9 mouse cellular contexts compared by ENCODE assay signal in genomic region chr16:29666991-29667701, GRCm38 (mm10).
A peak's percentile ranks its signal among the peaks of the same experiment; 100 is the strongest.
DNase-seq lines count a peak whose midpoint lies in the region; ATAC-seq and TF ChIP-seq lines count a peak whose summit lies in the region.
"Had no signal": no experiment of that assay in that cellular context is flagged by ENCODE, and none has a peak within 500 bp of the region (broad histone marks: within the 10 kb centered on the region; RNA-seq: fewer than 3 reads in every experiment).

No protein-coding gene starts in this region.

- WGBS in neural tube, embryonic 11.5 days = 8% methylated on average over 17 of the region's 17 CpGs
- WGBS in forebrain, embryonic 16.5 days = 7% methylated on average over 17 of the region's 17 CpGs
- WGBS in thymus, adult 2 months = 76% methylated on average over 17 of the region's 17 CpGs

- H3K9me3 ChIP-seq in neural tube, embryonic 11.5 days (ENCODE audit: control insufficient read depth, low read length) = no peaks in the 10 kb centered on the region
- no peaks in the 10 kb centered on the region for H3K9me3 ChIP-seq in forebrain, embryonic 16.5 days (ENCODE audit: control insufficient read depth, low read length)

- H3K4me1 ChIP-seq in neural tube, embryonic 11.5 days (ENCODE audit: control insufficient read depth, insufficient read depth, low read length) = peaks cover 4% of the 10 kb centered on the region; the same call in 1 of the 2 replicates
- H3K4me1 ChIP-seq in forebrain, embryonic 16.5 days (replicated peaks; ENCODE audit: control insufficient read depth, insufficient read depth, low read length) = peaks cover 9% of the 10 kb centered on the region; the same call in 1 of the 2 replicates
- H3K4me1 ChIP-seq in thymus, adult 2 months (replicated peaks; ENCODE audit: control insufficient read depth, insufficient read depth, low read length) = no peaks in the 10 kb centered on the region

- H3K36me3 ChIP-seq in neural tube, embryonic 11.5 days (ENCODE audit: control insufficient read depth, insufficient read depth, low read length) = no peaks in the 10 kb centered on the region
- H3K36me3 ChIP-seq in forebrain, embryonic 16.5 days (ENCODE audit: control insufficient read depth, insufficient read depth) = no peaks in the 10 kb centered on the region
- no peaks in the 10 kb centered on the region for H3K36me3 ChIP-seq in thymus, adult 2 months (ENCODE audit: control insufficient read depth, insufficient read depth, low read length)

- peaks cover 34% of the 10 kb centered on the region for H3K27me3 ChIP-seq in neural tube, embryonic 11.5 days (ENCODE audit: control insufficient read depth, insufficient read depth, low read length)
- H3K27me3 ChIP-seq in forebrain, embryonic 16.5 days (replicated peaks; ENCODE audit: control insufficient read depth, insufficient read depth, low read length) = no peaks in the 10 kb centered on the region
- no peaks in the 10 kb centered on the region for H3K27me3 ChIP-seq in thymus, adult 2 months (ENCODE audit: control insufficient read depth, insufficient read depth, low read length)

- H3K9ac ChIP-seq in neural tube, embryonic 11.5 days (ENCODE audit: low read length) = no peak overlapping the region
- H3K9ac ChIP-seq in forebrain, embryonic 16.5 days (replicated peaks; ENCODE audit: low read depth, low read length) = no peak overlapping the region

- peak; percentile 55 for DNase-seq in neural tube, embryonic 11.5 days (ENCODE audit: low spot score)
- DNase-seq in neural tube, embryonic 10.5 days (ENCODE audit: extremely low spot score, low spot score) = no peak
- peak; percentile 58 for DNase-seq in mesoderm, embryonic 11.5 days (ENCODE audit: low read depth, low spot score)
- no peak for DNase-seq in thymus, adult 2 months
- DNase-seq in urinary bladder, adult 18-20 months (ENCODE audit: low spot score in 2 of 2) = no peak
- DNase-seq in lung, postnatal 25 days (ENCODE audit: low spot score) = no peak
- no peak for DNase-seq in heart, postnatal 36 days
- DNase-seq: right cerebral cortex, postnatal 25 days had no signal

- H3K4me2 ChIP-seq in neural tube, embryonic 11.5 days (ENCODE audit: low read depth) = no peak overlapping the region; the same call in 1 of the 2 replicates
- H3K4me2 ChIP-seq in forebrain, embryonic 16.5 days (ENCODE audit: low read length) = no peak overlapping the region

- no peak for TF ChIP-seq CTCF in thymus, adult 2 months (IDR thresholded peaks at IDR 0.05; ENCODE audit: borderline replicate concordance, control insufficient read depth, extremely low read depth, insufficient read depth, low read length, poor library complexity)

- no peak for TF ChIP-seq POLR2A in thymus, adult 2 months (IDR thresholded peaks at IDR 0.05; ENCODE audit: control insufficient read depth, extremely low read depth, insufficient read depth, low read length, poor library complexity)

- ATAC-seq in neural tube, embryonic 11.5 days (ENCODE audit: insufficient read depth, low FRiP score, low TSS enrichment) = peak; percentile 67
- ATAC-seq in forebrain, embryonic 16.5 days = peak; percentile 28; the same call in 1 of the 2 replicates

- no peak overlapping the region for H3K4me3 ChIP-seq in neural tube, embryonic 11.5 days (ENCODE audit: low read depth, low read length)
- no peak overlapping the region for H3K4me3 ChIP-seq in forebrain, embryonic 16.5 days (replicated peaks; ENCODE audit: low read length)
- no peak overlapping the region for H3K4me3 ChIP-seq in thymus, adult 2 months (ENCODE audit: control insufficient read depth, insufficient read depth, low read length)

- intact Hi-C loops in heart, postnatal 36 days (cut with DNase I) = no loop called here

- H3K27ac ChIP-seq in neural tube, embryonic 11.5 days (ENCODE audit: low read depth, low read length) = no peak overlapping the region
- no peak overlapping the region for H3K27ac ChIP-seq in forebrain, embryonic 16.5 days (ENCODE audit: low read length)
- H3K27ac ChIP-seq in thymus, adult 2 months (ENCODE audit: control insufficient read depth, insufficient read depth, low read length) = no peak overlapping the region

Comparison
In these comparisons a context has a peak if more than half of its experiments do, and no peak if none do; other contexts are left out.
1. DNase-seq: peak in neural tube, embryonic 11.5 days (single experiment) and mesoderm, embryonic 11.5 days (single experiment); none in neural tube, embryonic 10.5 days (single experiment), thymus, adult 2 months (single experiment), urinary bladder, adult 18-20 months (0 of 2), lung, postnatal 25 days (single experiment) and heart, postnatal 36 days (0 of 2).